Mouse (Mus musculus) adrenal gland, postnatal 10 days (tissue): ENCODE measurements at regions not wholly inside any gene's neighbourhood (a gene's known extent, or its start where the extent isn't known, plus 50 kb on each side); places are given as distances from the start of the nearest gene placed in this dataset.

Experiments used
- DNase-seq: peaks from one replicate; pipeline ENCODE4 v3.0.0; 2021; ENCODE audit warnings: mixed read lengths

DNA sequence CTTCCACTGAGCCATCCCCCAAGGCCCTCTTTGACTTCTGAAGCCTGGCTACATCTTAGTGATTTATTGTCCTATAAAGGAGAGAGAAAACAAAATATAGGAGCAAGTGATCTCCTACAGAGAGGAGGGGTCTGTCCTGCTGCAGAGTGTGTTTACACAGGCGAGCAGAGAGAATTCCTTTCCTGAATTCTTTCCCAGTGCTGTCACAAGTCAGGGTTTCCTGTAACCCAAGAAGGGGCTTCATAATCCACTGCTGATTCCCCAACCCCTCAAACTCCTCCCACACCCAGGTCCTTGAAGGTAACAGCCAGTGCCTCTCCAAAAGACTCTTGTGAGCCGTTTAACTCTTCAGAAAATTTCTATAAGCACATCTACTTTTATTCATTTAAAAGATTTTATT lies 66.8 kb upstream of the Tpm1 start:
- DNase-seq: no peak

DNA sequence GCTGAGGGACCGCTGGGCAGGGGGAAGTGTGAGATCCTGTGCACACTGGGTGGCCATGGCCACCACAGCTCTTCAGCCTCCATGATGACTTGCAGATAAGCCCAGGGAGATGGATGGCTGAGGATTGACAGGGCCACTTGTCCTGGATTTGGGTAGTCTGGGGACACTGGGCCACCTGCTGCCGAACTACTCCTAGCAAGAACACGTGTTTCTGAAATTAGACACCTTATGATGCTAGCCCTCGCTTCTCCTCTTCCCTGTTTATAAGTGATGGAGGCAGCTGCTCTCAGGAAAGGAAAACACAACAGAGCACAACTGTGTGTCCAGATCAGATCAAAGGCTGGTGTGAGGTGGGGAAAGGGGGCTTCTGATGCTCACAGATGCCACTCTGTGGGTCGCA lies 64.9 kb upstream of the Tpm1 start:
- DNase-seq: no peak

DNA sequence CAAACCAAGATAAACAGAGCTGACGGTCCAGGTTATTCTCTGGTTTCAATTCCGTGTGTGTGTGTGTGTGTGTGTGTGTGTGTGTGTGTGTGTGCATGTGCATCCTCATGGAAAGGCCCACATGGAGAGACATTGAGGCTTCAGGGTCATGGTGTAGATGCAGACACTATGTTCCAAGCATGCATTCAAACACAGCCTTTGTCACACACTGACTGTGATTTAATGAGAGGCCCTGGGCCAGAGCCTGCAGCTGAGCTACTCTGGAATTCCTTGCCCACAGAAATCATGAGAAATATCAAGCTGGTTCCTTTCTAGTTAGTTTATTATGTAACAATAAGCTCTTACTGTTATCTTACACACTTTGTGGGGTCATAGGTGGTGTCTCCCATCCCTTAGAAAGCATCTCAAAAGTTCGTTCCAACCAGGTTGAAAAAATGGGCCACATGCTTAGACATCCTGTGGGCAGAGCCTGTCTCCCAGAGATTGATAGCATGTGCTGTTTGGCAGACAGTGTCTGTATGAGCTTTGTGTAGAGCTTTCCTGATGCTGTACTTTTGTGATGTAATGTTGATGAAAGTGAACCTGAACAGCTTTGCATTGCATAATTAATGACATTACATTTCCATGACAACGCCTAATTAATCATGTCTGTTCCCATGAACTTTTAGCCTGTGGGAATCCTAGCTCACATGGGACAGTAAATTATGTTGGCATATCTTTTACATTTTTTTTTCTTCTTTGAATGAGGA lies 62.8 kb upstream of the Tpm1 start:
- no peak for DNase-seq

DNA sequence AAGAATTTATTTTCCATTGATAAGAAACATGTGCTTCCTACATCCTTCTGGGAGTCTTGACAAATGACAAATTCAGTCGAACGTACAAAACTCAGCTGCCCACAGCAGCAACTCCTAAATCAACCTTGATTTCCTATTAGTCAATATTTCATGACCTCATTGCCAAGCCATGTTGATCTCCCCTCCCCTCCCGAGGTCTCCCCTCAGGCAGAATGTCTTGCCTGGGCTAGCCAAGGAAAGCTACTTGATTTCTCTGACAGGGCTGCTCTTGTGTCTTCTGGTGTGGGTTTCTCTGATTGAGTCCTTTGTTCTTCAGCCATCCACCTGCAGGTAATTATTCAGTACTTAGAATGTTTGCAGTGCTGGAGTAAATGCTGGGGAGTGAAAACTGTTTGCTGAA lies 58.7 kb upstream of the Tpm1 start:
- no peak for DNase-seq

DNA sequence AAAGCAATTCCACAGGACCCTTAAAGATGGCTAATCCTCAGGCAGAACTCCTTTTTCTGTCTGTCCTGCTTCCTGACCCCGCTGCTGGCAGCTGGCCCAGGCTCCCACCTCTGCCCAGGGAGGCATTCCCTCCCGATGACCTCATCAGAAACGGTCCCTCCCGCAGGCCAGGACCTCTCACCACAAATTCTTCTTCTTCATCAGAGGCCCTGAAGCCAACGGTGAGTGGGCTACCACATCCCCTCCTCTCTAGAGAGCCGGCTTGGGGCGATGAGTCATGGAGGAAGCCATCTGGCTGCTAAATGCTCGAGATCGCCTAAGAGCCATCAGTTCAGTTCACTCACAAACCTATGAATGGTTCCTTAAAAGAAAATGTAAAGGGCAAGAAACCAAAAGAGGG lies 56.7 kb upstream of the Tpm1 start:
- peak; percentile 47 for DNase-seq

DNA sequence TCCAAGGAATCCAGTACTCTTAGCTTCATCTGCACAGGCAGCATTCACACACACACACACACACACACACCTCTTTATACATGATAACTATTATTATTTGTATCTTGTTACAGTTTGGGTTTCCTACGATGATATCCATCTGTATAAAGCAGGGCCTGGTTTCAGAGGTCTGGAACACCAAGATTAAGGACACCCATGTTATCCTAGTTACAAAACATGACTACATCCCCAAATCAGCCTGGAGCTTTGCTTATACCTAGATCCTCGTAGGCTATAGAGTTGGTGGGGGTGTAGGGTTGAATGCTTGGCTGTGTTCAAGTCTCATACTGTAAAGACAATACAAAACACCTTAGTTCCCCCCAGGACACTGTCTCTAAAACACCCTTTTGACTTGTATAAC lies 56.0 kb upstream of the Tpm1 start:
- no peak for DNase-seq

DNA sequence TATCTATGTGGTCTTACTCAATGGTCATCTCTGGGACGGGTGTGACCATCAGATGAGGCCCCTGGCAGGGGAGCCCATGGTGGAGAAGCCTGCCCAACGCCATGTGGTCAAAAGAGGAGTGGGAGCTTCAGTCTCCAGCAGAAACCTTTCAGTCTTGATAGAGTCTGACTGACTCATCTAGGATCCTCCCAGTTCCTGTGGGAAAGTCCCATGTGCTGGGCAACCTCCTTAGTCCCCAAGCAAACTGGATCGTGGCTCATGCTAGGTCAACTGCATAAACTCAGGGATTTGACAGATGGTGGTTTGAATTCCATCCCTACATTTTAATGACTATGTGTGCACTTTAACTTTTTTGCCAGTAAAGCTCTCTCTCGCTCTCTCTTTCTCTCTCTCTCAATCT lies 55.4 kb upstream of the Tpm1 start:
- DNase-seq: no peak

DNA sequence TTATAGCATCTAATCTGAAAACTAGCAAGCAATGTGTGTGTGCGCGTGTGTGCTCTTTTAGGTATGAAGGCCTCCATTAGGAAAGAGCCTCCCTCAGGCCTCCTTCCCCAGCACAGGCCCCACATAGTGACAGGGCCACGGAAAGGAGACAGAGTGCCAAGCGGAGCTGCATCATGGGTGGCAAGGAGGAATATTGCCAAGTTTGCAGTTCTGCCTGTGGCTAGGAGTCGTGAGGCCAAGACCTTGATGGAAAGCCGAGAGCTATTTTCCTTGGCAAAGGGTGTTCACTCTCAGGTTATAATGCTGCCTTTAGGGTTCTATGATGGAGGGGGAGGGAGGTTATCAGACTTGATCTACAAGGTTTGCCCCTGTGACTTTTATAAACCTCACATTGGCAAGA lies 53.4 kb upstream of the Tpm1 start:
- DNase-seq: peak; percentile 58

DNA sequence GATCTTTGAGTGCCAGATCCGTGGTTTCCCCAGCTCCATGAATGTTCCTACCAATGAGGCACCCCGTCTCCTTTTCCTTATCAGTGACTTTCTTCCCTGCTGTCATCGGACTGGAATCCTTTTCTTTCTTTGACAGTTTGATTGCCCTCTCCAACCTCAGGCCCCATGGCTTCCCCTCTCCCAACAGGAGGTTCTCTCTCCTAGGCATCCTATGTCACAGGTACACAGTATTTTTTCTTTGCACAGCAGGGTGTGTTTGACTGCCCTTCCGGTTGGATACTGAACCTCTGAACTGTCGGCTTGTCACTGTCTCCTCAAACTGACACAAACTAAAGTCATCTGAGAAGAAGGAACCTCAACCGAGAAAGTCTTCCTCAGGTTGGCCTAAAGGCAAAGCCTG lies 50.3 kb upstream of the Tpm1 start:
- DNase-seq: no peak
